Mouse (Mus musculus) B cell, adult 2 months (primary cell): ENCODE data around the gene Mrps7.

ENCODE experiments used
- DNase-seq, 2 experiments: peaks; one replicate each; pipeline ENCODE4 v3.0.0; 2022

The Mrps7 gene

GRCm38 (mm10) chr11:115609576-115609975, 5.9 kb downstream of the Mrps7 start:
- DNase-seq = no peak

- DNase-seq = no peak
Measured at GRCm38 (mm10) chr11:115611173-115611572, 7.4 kb downstream of the Mrps7 start.

GRCm38 (mm10) chr11:115612059-115612409, 8.3 kb downstream of the Mrps7 start:
- peak in 1 of 2 experiments; percentile 40 for DNase-seq

GRCm38 (mm10) chr11:115612410-115613137, 8.8 kb downstream of the Mrps7 start, which contains the start of gene Mif4gd:
Gene Mif4gd (minus strand): TSS chr11:115612969.
- peak; percentile 99 for DNase-seq

GRCm38 (mm10) chr11:115613138-115613945, 9.6 kb downstream of the Mrps7 start:
- peak in 1 of 2 experiments; percentile 58 for DNase-seq

- DNase-seq = no peak
Measured at GRCm38 (mm10) chr11:115614346-115615107, 10.8 kb downstream of the Mrps7 start.

GRCm38 (mm10) chr11:115615108-115615825, 11.5 kb downstream of the Mrps7 start:
- no peak for DNase-seq

GRCm38 (mm10) chr11:115615875-115616274, 12.2 kb downstream of the Mrps7 start:
- no peak for DNase-seq

GRCm38 (mm10) chr11:115616371-115616770, 12.6 kb downstream of the Mrps7 start:
- no peak for DNase-seq

GRCm38 (mm10) chr11:115616893-115617292, 13.2 kb downstream of the Mrps7 start:
- no peak for DNase-seq

- no peak for DNase-seq
Measured at GRCm38 (mm10) chr11:115618001-115618400, 14.3 kb downstream of the Mrps7 start.

- no peak for DNase-seq
Measured at GRCm38 (mm10) chr11:115618732-115619516, 15.2 kb downstream of the Mrps7 start.

- no peak for DNase-seq
Measured at GRCm38 (mm10) chr11:115619949-115620348, 16.2 kb downstream of the Mrps7 start.

GRCm38 (mm10) chr11:115623487-115624070, 19.9 kb downstream of the Mrps7 start:
- DNase-seq = no peak

- DNase-seq = no peak
Measured at GRCm38 (mm10) chr11:115625877-115626276, 22.2 kb downstream of the Mrps7 start.

- no peak for DNase-seq
Measured at GRCm38 (mm10) chr11:115626824-115627616, 23.3 kb downstream of the Mrps7 start.

- peak; percentile 94 to 96 for DNase-seq
Measured at GRCm38 (mm10) chr11:115627705-115628464, 24.2 kb downstream of the Mrps7 start, which contains the start of gene Slc25a19. Gene Slc25a19 (minus strand): TSS chr11:115628295.

GRCm38 (mm10) chr11:115628465-115629101, 24.9 kb downstream of the Mrps7 start:
- no peak for DNase-seq
